Mouse (Mus musculus) midbrain, embryonic 11.5 days (tissue): ENCODE results near the gene Ppp1r12b. TPM values are rescaled to one million over a fixed set of nuclear protein-coding genes. Genes with fewer than 3 reads are reported as not detected.

Experiments used
- ATAC-seq: fragments of 200-750 bp; cut with Nextera tagmentation; 2 replicates; pipeline ENCODE4 v1.8.0; 2017; ENCODE audit warnings: moderate TSS enrichment, moderate library complexity; ENCODE audit not compliant: low FRiP score
- DNase-seq: peaks from one replicate; pipeline ENCODE4 v3.0.0; 2015; ENCODE audit warnings: low spot score; ENCODE audit errors: missing footprints
- H3K27ac ChIP-seq: fragments of 300-500 bp; sonication (generic); 2 replicates; pipeline ENCODE4 v1.5.1; 2014; ENCODE audit warnings: low read depth, low read length
- H3K27me3 ChIP-seq: fragments of 300-500 bp; sonication (generic); 2 replicates; pipeline ENCODE4 v1.6.1; 2014; ENCODE audit warnings: mild to moderate bottlenecking, low read length, moderate library complexity, mixed read lengths; ENCODE audit not compliant: control insufficient read depth, insufficient read depth
- H3K36me3 ChIP-seq: fragments of 300-500 bp; sonication (generic); 2 replicates; pipeline ENCODE4 v1.6.1; 2014; ENCODE audit warnings: mild to moderate bottlenecking, low read length, moderate library complexity, mixed read lengths; ENCODE audit not compliant: control insufficient read depth, insufficient read depth
- H3K4me1 ChIP-seq: fragments of 300-500 bp; sonication (generic); 2 replicates; pipeline ENCODE4 v1.6.1; 2014; ENCODE audit warnings: low read length; ENCODE audit not compliant: control insufficient read depth, insufficient read depth
- H3K4me2 ChIP-seq: fragments of 300-500 bp; sonication (generic); 2 replicates; pipeline ENCODE4 v1.6.1; 2014; ENCODE audit warnings: mild to moderate bottlenecking, moderate library complexity
- H3K4me3 ChIP-seq: fragments of 300-500 bp; sonication (generic); 2 replicates; pipeline ENCODE4 v1.5.1; 2014; ENCODE audit warnings: low read depth, low read length
- H3K9ac ChIP-seq: fragments of 300-500 bp; sonication (generic); 2 replicates; pipeline ENCODE4 v1.6.1; 2014; ENCODE audit warnings: low read length
- H3K9me3 ChIP-seq: fragments of 300-500 bp; sonication (generic); 2 replicates; pipeline ENCODE4 v1.6.1; 2016; ENCODE audit warnings: low read length; ENCODE audit not compliant: control insufficient read depth
- WGBS: fragments of 180-500 bp; shearing (Covaris S2); extraction: QIAGEN DNeasy Blood & Tissue Kit; methylation state at CpG from one replicate; pipeline ENCODE4 v1.1.7; 2014; 5-methylcytosine and 5-hydroxymethylcytosine counted together
- polyA plus RNA-seq: library from polyadenylated mRNA; unstranded; fragments of >200 nt; fragmentation: Nextera tagmentation; extraction: Ambion mirVana; gene quantifications from 2 replicates; pipeline ENCODE4 v1.2.1, GENCODE M21; 2014

Ppp1r12b gene
- polyA plus RNA-seq, 1 experiment from 2014 or later, result 7.5 TPM

- Histone ChIP-seq H3K36me3 (peaks cover 3% of the 10 kb centered on the region; the same call in 1 of the 2 replicates), H3K4me3 (no peak overlapping the region), H3K9me3 (no peaks in the 10 kb centered on the region), H3K4me2 (no peak overlapping the region), H3K27me3 (no peaks in the 10 kb centered on the region), H3K9ac (no peak overlapping the region), H3K27ac (no peak overlapping the region), H3K4me1 (no peaks in the 10 kb centered on the region)
- 89% methylated on average over 5 of the region's 5 CpGs for WGBS
- ATAC-seq (no peak), DNase-seq (no peak)
Measured at GRCm38 (mm10) chr1:134891916-134892315, 63.8 kb downstream of the Ppp1r12b start.

- WGBS, result 94% methylated on average over 6 of the region's 6 CpGs
- Histone ChIP-seq H3K9me3 (no peaks in the 10 kb centered on the region), H3K4me2 (no peak overlapping the region), H3K4me3 (no peak overlapping the region), H3K27ac (no peak overlapping the region), H3K9ac (no peak overlapping the region), H3K4me1 (no peaks in the 10 kb centered on the region), H3K27me3 (no peaks in the 10 kb centered on the region), H3K36me3 (peaks cover 3% of the 10 kb centered on the region; the same call in 1 of the 2 replicates)
- DNase-seq (no peak), ATAC-seq (no peak)
Measured at GRCm38 (mm10) chr1:134889629-134890028, 66.1 kb downstream of the Ppp1r12b start.

- Histone ChIP-seq H3K9me3 (no peaks in the 10 kb centered on the region), H3K27ac (no peak overlapping the region), H3K27me3 (no peaks in the 10 kb centered on the region), H3K9ac (no peak overlapping the region), H3K4me3 (no peak overlapping the region), H3K36me3 (no peaks in the 10 kb centered on the region), H3K4me2 (no peak overlapping the region), H3K4me1 (no peaks in the 10 kb centered on the region)
- WGBS, result 44% methylated on average over 4 of the region's 4 CpGs
- DNase-seq (no peak), ATAC-seq (no peak)
Measured at GRCm38 (mm10) chr1:134875800-134876199, 79.9 kb downstream of the Ppp1r12b start.

GRCm38 (mm10) chr1:134872678-134873077 lies 83.1 kb downstream of the Ppp1r12b start:
- WGBS, result 92% methylated on average over 6 of the region's 6 CpGs
- no peak overlapping the region for H3K4me3 ChIP-seq

GRCm38 (mm10) chr1:134866426-134866825 lies 89.3 kb downstream of the Ppp1r12b start:
- ATAC-seq (no peak), DNase-seq (no peak)
- Histone ChIP-seq H3K9ac (no peak overlapping the region), H3K27me3 (peaks cover 2% of the 10 kb centered on the region; the same call in 1 of the 2 replicates), H3K4me2 (no peak overlapping the region), H3K9me3 (no peaks in the 10 kb centered on the region), H3K4me1 (no peaks in the 10 kb centered on the region), H3K27ac (no peak overlapping the region), H3K4me3 (no peak overlapping the region), H3K36me3 (no peaks in the 10 kb centered on the region)
- 88% methylated on average over 2 of the region's 2 CpGs for WGBS

More at GRCm38 (mm10) chr1:134872678-134873077, 83.1 kb downstream of the Ppp1r12b start:
- no peaks in the 10 kb centered on the region for H3K9me3 ChIP-seq
- no peak for ATAC-seq
- no peak overlapping the region for H3K9ac ChIP-seq
- H3K4me2 ChIP-seq, result no peak overlapping the region
- no peak overlapping the region for H3K27ac ChIP-seq
- H3K27me3 ChIP-seq, result no peaks in the 10 kb centered on the region
- H3K36me3 ChIP-seq, result no peaks in the 10 kb centered on the region
- no peak for DNase-seq
- no peaks in the 10 kb centered on the region for H3K4me1 ChIP-seq

- H3K27ac ChIP-seq, result no peak overlapping the region
- DNase-seq, result no peak
- no peak overlapping the region for H3K9ac ChIP-seq
- H3K4me3 ChIP-seq, result no peak overlapping the region
- no peaks in the 10 kb centered on the region for H3K9me3 ChIP-seq
- H3K27me3 ChIP-seq, result peaks cover 2% of the 10 kb centered on the region; the same call in 1 of the 2 replicates
- H3K4me2 ChIP-seq, result no peak overlapping the region
- H3K36me3 ChIP-seq, result no peaks in the 10 kb centered on the region
- ATAC-seq, result no peak
- 38% methylated on average over 6 of the region's 6 CpGs for WGBS
- peaks cover 5% of the 10 kb centered on the region; the same call in 1 of the 2 replicates for H3K4me1 ChIP-seq
Measured at GRCm38 (mm10) chr1:134865552-134865951, 90.2 kb downstream of the Ppp1r12b start.

GRCm38 (mm10) chr1:134860538-134860937 lies 95.2 kb downstream of the Ppp1r12b start:
- ATAC-seq (0 out of 2 replicates have a peak, but pooled peaks have one; percentile 30), DNase-seq (no peak)
- no peaks in the 10 kb centered on the region for H3K36me3 ChIP-seq

GRCm38 (mm10) chr1:134858344-134859053 lies 97.2 kb downstream of the Ppp1r12b start:
- WGBS, result 79% methylated on average over 3 of the region's 3 CpGs
- Histone ChIP-seq H3K9ac (no peak overlapping the region), H3K36me3 (no peaks in the 10 kb centered on the region), H3K27ac (no peak overlapping the region), H3K9me3 (no peaks in the 10 kb centered on the region), H3K4me3 (no peak overlapping the region), H3K4me1 (peaks cover 11% of the 10 kb centered on the region; the same call in 1 of the 2 replicates), H3K4me2 (no peak overlapping the region), H3K27me3 (peaks cover 2% of the 10 kb centered on the region; the same call in 1 of the 2 replicates)
- ATAC-seq (no peak), DNase-seq (no peak)

More at GRCm38 (mm10) chr1:134860538-134860937, 95.2 kb downstream of the Ppp1r12b start:
- Histone ChIP-seq H3K4me1 (peaks cover 11% of the 10 kb centered on the region; the same call in 1 of the 2 replicates), H3K4me2 (no peak overlapping the region), H3K4me3 (no peak overlapping the region), H3K9ac (no peak overlapping the region), H3K27ac (no peak overlapping the region), H3K27me3 (peaks cover 2% of the 10 kb centered on the region; the same call in 1 of the 2 replicates), H3K9me3 (no peaks in the 10 kb centered on the region)
- WGBS, result 10% methylated on average over 2 of the region's 2 CpGs

GRCm38 (mm10) chr1:134854325-134854982 lies 101.3 kb downstream of the Ppp1r12b start:
- no peaks in the 10 kb centered on the region; the same call in 1 of the 2 replicates for H3K27me3 ChIP-seq
- ATAC-seq (no peak), DNase-seq (peak; percentile 97)
- no peak overlapping the region for H3K9ac ChIP-seq
- H3K27ac ChIP-seq, result no peak overlapping the region
- no peak overlapping the region for H3K4me3 ChIP-seq
- no peaks in the 10 kb centered on the region for H3K4me1 ChIP-seq
- no peak overlapping the region for H3K4me2 ChIP-seq
- H3K9me3 ChIP-seq, result no peaks in the 10 kb centered on the region
- H3K36me3 ChIP-seq, result no peaks in the 10 kb centered on the region
- WGBS, result 83% methylated on average over 1 of the region's 1 CpGs
